Mouse (Mus musculus) liver, adult 2 months (tissue): Measurements from ENCODE around the gene Ndufa6. TPM values are rescaled to one million over a fixed set of nuclear protein-coding genes. Genes with fewer than 3 reads are reported as not detected.

ENCODE experiments used
- DNase-seq: peaks from one replicate; pipeline ENCODE4 v3.0.0-alpha.2; 2011; ENCODE audit warnings: low read depth, low spot score; ENCODE audit errors: extremely low read depth
- H3K27ac ChIP-seq: fragments of 200-500 bp; replicated peaks from 2 replicates; pipeline ENCODE4 v1.5.1; 2012; ENCODE audit warnings: low read depth, mild to moderate bottlenecking, control low read depth, inconsistent platforms, low read length; ENCODE audit not compliant: insufficient read depth
- H3K27me3 ChIP-seq: fragments of 200-500 bp; 2 replicates; pipeline ENCODE4 v1.6.1; 2012; ENCODE audit warnings: mild to moderate bottlenecking, moderate library complexity, low read length, inconsistent platforms; ENCODE audit not compliant: control insufficient read depth, insufficient read depth
- H3K36me3 ChIP-seq: fragments of 200-500 bp; 2 replicates; pipeline ENCODE4 v1.6.1; 2012; ENCODE audit warnings: low read length, inconsistent platforms; ENCODE audit not compliant: control insufficient read depth, insufficient read depth
- H3K4me1 ChIP-seq: fragments of 200-500 bp; 2 replicates; pipeline ENCODE4 v1.6.1; 2011; ENCODE audit warnings: low read length; ENCODE audit not compliant: control insufficient read depth, insufficient read depth
- H3K4me3 ChIP-seq: fragments of 200-500 bp; 2 replicates; pipeline ENCODE4 v1.5.1; 2011; ENCODE audit warnings: low read depth, mild to moderate bottlenecking, control low read depth, low read length, moderate library complexity; ENCODE audit not compliant: insufficient read depth
- H3K79me2 ChIP-seq: fragments of 200-500 bp; 2 replicates; pipeline ENCODE4 v1.6.1; 2012; ENCODE audit warnings: inconsistent platforms, mild to moderate bottlenecking, low read length, moderate library complexity; ENCODE audit not compliant: control insufficient read depth, insufficient read depth
- H3K9ac ChIP-seq: fragments of 200-500 bp; 2 replicates; pipeline ENCODE4 v1.6.1; 2012; ENCODE audit warnings: low read depth, mild to moderate bottlenecking, control low read depth, inconsistent platforms, low read length
- CTCF ChIP-seq: fragments of 200-500 bp; IDR thresholded peaks from 2 replicates; pipeline ENCODE4 v1.5.1; 2011; ENCODE audit warnings: low read depth, low read length, control low read depth
- POLR2A ChIP-seq: fragments of 200-500 bp; IDR thresholded peaks from 2 replicates; pipeline ENCODE4 v1.6.1; 2011; ENCODE audit warnings: low read length, control low read depth; ENCODE audit not compliant: insufficient read depth; ENCODE audit errors: extremely low read depth
- WGBS: fragments of 180-500 bp; shearing (Covaris S2); methylation state at CpG from one replicate; pipeline ENCODE4 v1.1.7; 2018; 5-methylcytosine and 5-hydroxymethylcytosine counted together
- polyA plus RNA-seq: library from polyadenylated mRNA; depleted of rRNA; stranded (reverse); fragments of >200 nt; gene quantifications from 2 replicates; pipeline ENCODE4 v1.2.3, GENCODE M21; 2012
- total RNA-seq: library from RNA; depleted of rRNA; stranded (reverse); fragments of >200 nt; gene quantifications from 2 replicates; pipeline ENCODE4 v1.2.3, GENCODE M21; 2014

Ndufa6 gene
- total and polyA plus RNA-seq, 2 experiments, result 441 to 1,175 TPM

GRCm38 (mm10) chr15:82346580-82347302, 7.4 kb downstream of the Ndufa6 start:
- Histone ChIP-seq H3K27ac (peak overlapping the region; percentile 55), H3K27me3 (no peaks in the 10 kb centered on the region), H3K4me3 (peak overlapping the region; percentile 56), H3K79me2 (peaks cover 7% of the 10 kb centered on the region; the same call in 1 of the 2 replicates), H3K9ac (peak overlapping the region; percentile 63), H3K36me3 (peaks cover 20% of the 10 kb centered on the region), H3K4me1 (peaks cover 39% of the 10 kb centered on the region)
- DNase-seq, result peak; percentile 33
- TF ChIP-seq POLR2A (no peak), CTCF (no peak)
- 14% methylated on average over 14 of the region's 14 CpGs for WGBS

GRCm38 (mm10) chr15:82345820-82346470, 8.2 kb downstream of the Ndufa6 start:
- Histone ChIP-seq H3K27ac (peak overlapping the region; percentile 76), H3K27me3 (no peaks in the 10 kb centered on the region), H3K36me3 (peaks cover 20% of the 10 kb centered on the region), H3K79me2 (peaks cover 7% of the 10 kb centered on the region; the same call in 1 of the 2 replicates), H3K4me1 (peaks cover 33% of the 10 kb centered on the region), H3K9ac (peak overlapping the region; percentile 83), H3K4me3 (peak overlapping the region; percentile 79)
- TF ChIP-seq CTCF (no peak), POLR2A (peak; percentile 44; the same call in 1 of the 2 replicates)
- whole genome bisulfite sequencing, result under 1% methylated on average over 51 of the region's 51 CpGs
- DNase-seq, result peak; percentile 97

GRCm38 (mm10) chr15:82344971-82345370, 9.2 kb downstream of the Ndufa6 start:
- no peak overlapping the region for H3K27ac ChIP-seq
- DNase-seq, result no peak
- peaks cover 24% of the 10 kb centered on the region for H3K4me1 ChIP-seq
- H3K27me3 ChIP-seq, result no peaks in the 10 kb centered on the region
- H3K79me2 ChIP-seq, result peaks cover 7% of the 10 kb centered on the region; the same call in 1 of the 2 replicates
- no peak overlapping the region for H3K4me3 ChIP-seq
- 68% methylated on average over 6 of the region's 6 CpGs for WGBS
- H3K36me3 ChIP-seq, result peaks cover 14% of the 10 kb centered on the region
- H3K9ac ChIP-seq, result no peak overlapping the region
- no peak for TF ChIP-seq CTCF
- no peak for TF ChIP-seq POLR2A

DNA sequence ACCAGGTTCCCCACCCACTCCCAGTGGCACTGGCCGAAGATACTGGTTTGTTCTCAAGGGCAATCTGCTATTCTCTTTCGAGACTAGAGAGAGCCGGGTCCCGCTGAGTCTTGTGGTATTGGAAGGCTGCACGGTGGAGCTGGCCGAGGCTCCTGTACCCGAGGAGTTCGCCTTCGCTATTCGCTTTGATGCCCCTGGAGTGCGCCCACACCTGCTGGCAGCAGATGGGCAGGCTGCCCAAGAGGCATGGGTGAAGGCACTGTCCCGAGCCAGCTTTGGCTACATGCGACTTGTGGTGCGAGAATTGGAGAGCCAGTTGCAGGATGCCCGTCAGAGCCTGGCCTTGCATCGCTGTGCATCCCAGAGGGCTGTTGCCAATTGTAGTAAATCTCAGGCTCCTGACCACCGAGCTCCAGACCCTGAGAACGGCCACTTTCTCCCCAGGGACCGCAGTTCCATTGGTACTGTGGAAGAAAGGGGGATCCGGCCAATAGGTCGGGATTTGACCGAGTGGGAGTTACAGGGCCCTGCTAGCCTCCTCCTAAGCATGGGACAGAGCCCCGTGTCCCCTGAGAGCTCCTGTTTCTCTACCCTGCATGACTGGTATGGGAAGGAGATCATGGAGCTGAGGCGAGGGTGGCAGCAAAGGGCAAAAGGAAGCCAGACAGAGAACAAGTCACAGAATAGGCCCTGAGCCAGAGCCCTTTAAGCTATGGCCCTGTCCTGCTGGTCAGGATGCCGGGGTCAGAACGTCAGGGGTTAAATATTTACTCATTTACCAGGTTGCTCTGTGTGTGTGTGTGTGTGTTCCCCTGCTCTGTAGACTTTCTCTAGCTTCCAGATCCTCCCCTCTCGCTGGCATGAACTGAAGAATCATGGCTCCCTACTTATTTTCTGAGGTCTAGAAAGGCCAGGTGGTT, 10.5 kb downstream of the Ndufa6 start:
- Histone ChIP-seq H3K79me2 (peaks cover 6% of the 10 kb centered on the region; the same call in 1 of the 2 replicates), H3K27ac (no peak overlapping the region), H3K27me3 (no peaks in the 10 kb centered on the region), H3K9ac (no peak overlapping the region), H3K4me3 (no peak overlapping the region), H3K36me3 (peaks cover 6% of the 10 kb centered on the region; the same call in 1 of the 2 replicates), H3K4me1 (peaks cover 18% of the 10 kb centered on the region)
- TF ChIP-seq POLR2A (no peak), CTCF (no peak)
- DNase-seq, result no peak
- WGBS, result 81% methylated on average over 27 of the region's 27 CpGs

GRCm38 (mm10) chr15:82342543-82342935, 11.6 kb downstream of the Ndufa6 start:
- H3K79me2 ChIP-seq, result peaks cover 3% of the 10 kb centered on the region; the same call in 1 of the 2 replicates
- WGBS, result 82% methylated on average over 5 of the region's 5 CpGs
- DNase-seq, result no peak
- no peaks in the 10 kb centered on the region for H3K36me3 ChIP-seq
- H3K27ac ChIP-seq, result no peak overlapping the region
- no peak overlapping the region for H3K9ac ChIP-seq
- no peak overlapping the region for H3K4me3 ChIP-seq
- TF ChIP-seq CTCF (no peak), POLR2A (no peak)
- no peaks in the 10 kb centered on the region for H3K27me3 ChIP-seq
- peaks cover 12% of the 10 kb centered on the region for H3K4me1 ChIP-seq
